Mouse (Mus musculus) right cerebral cortex, postnatal 25 days (tissue): ENCODE results near the gene Pias4.
A peak's percentile ranks its signal among the peaks of the same experiment; 100 is the strongest.

Source experiments
- DNase-seq: peaks from one replicate; pipeline ENCODE4 v3.0.0; 2022

Pias4 gene

GRCm38 (mm10) chr10:81138131-81138782, 29.5 kb downstream of the Pias4 start:
- no peak for DNase-seq

DNA sequence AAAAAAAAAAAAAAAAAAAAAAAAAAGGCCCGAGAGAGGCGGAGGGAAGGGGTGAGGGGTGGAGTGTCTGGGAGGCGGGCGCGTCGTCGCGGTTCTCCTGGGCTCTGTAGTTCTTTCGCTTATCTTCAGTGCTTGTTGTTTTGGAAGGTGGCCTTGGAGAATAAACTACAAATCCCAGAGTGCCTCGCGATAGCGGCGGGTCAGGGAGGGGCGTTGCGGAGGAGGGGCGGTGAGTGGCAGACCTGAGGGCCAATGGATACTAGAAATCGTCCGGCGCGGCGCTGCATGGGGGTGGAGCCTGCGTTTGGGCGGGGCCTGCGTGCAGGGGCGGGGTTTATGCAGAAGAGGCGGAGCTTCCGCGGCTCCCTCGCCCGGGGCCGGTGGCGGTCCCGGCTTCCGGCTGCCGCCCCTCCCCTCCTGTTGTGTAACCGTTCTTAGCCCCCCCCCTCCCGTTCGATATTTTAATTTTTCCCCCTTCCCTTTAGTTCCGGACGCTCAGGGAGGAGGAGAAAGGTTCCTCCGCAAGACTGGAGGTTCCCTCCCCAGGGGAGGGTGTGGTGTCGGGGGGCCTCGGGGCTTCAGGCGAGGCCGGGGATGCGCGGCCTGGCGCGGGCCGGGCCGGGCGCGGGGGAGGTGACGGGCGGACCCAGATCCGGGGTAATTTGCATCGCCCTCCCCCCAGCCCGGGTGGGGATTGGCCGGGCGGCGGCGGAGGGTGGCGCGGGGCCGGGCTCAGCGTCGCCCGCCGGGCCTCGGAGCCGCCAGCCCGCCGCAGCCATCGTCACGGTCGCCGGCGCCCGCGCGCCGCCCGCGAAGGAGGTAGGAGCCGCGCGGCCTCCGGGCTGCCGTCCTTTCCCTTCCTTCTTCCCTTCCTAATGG, 30.2 kb downstream of the Pias4 start:
- peak; percentile 99 for DNase-seq

DNA sequence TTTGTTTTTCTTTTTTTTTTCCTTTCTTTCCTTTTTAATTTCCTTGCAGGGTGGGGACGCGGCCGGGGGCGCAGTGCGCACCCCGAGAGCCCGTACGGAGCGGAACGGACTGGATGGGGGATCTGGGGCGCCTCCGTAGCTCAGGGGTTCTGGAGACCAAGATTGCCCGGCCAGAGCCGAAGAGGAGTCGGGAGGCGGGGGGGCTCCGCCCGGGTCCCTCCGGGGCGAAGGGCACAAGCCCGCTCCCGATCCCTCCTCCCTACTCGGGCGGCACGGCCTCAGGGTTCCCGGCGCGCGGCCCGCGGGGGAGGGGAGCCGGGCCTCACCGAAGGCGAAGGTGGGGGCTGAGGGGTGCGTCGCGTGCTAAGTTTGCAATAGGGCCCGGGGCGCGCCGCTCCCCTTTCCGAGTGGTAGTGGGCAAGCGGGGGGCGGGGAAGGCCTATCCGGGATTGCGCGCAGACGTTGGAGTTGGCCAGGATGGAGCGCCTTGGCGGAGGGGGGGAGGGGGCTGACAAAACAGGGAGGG, 31.0 kb downstream of the Pias4 start:
- DNase-seq: peak; percentile 80

- DNase-seq: peak; percentile 77
Measured at GRCm38 (mm10) chr10:81135831-81136705, 31.7 kb downstream of the Pias4 start.

- peak; percentile 60 for DNase-seq
Measured at GRCm38 (mm10) chr10:81134966-81135681, 32.6 kb downstream of the Pias4 start, which contains the start of gene Zbtb7a. Gene Zbtb7a (plus strand): TSS chr10:81135220.

- no peak for DNase-seq
Measured at GRCm38 (mm10) chr10:81134181-81134587, 33.5 kb downstream of the Pias4 start.

GRCm38 (mm10) chr10:81123500-81123899, 44.2 kb downstream of the Pias4 start:
- no peak for DNase-seq

- DNase-seq: no peak
Measured at GRCm38 (mm10) chr10:81122889-81123288, 44.8 kb downstream of the Pias4 start.

DNA sequence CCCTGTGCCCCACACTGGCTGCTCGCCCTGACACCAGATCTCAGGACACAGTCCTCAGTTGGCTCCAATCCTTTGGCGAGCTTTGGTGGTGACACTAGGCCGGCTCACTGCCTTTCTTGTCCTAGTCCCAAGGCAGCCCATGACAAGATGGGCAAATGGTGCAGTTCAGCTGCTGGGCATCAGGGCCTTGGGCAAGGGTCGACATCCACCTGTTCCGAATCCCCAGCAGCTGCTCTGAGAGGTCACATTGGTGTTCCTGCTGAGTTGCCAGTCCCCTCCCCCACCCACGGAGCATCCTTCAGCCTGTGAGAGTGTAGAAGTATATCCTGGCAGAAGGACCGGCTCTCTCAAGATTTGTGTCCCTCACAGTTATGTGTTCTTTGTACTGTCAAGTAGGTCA, 47.1 kb downstream of the Pias4 start:
- no peak for DNase-seq

DNA sequence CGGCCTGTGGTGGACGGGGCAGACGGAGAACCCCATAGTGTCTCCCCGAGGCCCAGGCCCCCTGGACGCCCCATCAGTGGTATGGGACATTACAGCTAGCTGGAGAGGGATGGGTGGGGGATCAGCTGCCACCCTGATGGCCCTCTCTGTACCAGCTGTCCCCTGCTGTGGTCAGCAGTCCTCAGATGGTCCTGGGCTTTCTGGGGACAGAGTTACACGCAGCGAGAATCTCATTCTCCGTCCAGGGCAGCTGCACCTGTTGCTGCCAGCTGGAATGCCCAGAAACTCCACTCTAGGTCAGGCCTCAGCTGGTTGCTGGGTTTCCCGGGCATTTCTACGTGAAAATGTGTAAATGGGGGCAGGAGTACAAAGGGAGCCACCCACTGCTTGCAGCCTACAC, 48.1 kb downstream of the Pias4 start:
- no peak for DNase-seq

GRCm38 (mm10) chr10:81112946-81113345, 54.8 kb downstream of the Pias4 start:
- no peak for DNase-seq

DNA sequence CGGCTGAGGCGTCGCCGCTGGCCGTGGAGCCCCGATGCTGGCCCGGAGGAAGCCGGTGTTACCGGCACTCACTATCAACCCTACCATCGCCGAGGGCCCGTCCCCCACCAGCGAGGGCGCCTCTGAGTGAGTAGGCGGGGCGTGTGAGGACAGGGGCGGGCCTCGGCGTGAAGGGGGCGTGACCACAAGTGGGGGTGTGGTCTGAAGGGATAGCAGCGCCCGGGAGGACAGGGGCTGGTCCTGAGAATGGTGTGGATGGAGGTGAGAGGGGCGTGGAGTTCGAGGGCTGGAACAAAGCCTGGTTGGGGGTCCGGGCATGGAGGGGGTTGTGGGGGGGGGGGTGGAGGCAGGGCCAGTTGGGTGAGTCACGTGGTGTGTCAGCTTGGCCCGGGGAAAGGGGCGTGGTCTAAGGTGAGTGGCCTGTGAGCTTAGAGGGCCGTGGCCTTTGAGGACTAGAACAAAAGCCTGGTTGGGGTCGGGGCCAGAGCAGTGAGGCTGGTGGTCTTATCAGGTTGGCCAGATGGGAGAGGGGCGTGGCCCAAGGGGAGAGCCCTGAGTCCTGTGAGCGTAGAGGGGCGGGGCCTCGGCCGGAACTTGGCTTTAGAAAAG, 61.5 kb downstream of the Pias4 start:
- peak; percentile 82 for DNase-seq

DNA sequence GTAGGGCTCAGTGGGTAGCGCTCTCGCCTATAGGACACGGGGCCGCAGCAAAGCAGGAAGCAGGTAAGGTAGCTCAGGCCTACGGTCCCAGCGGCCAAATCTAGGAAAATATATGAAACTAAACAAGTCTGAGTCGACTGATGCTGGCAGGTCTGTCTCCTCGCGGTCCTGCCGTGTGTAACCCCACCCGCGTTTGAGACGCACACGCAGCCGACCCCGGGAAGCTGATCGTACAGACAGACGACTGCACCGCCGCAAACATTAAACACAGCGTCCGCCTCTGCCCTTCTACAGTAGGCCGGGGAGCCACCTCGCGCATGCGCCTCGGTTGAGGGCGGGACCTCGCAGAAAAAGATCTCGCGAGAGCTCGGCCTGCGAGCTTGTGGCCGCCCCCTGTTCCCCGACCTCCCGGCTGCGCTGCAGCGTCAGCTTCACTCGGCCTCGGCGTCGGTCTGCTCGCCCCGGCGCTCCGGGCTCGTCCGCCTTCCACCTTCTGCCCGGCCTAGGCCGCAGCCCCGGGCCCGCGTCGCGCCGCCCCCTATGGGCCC, 62.1 kb downstream of the Pias4 start, which contains the start of gene Map2k2:
Gene Map2k2 (plus strand): TSS at position 351 of the 548 bp plus-strand sequence.
- peak; percentile 97 for DNase-seq
